Mouse (Mus musculus): ENCODE results near the gene Usp6nl.

- TF ChIP-seq CTCF (IDR thresholded peaks at IDR 0.05 in 2 of 3, conservative IDR thresholded peaks at IDR 0.05 in 1 of 3; ENCODE audit: control insufficient read depth in 1 of 3, insufficient read depth in 1 of 3, low read depth in 2 of 3, low read length in 3 of 3, poor library complexity in 1 of 3, severe bottlenecking in 1 of 3) (no peak), ETS1 (IDR thresholded peaks at IDR 0.05; ENCODE audit: low read depth, low read length) (no peak), MXI1 (IDR thresholded peaks at IDR 0.05; ENCODE audit: low read depth, low read length) (no peak), POLR2A (IDR thresholded peaks at IDR 0.05; ENCODE audit: control insufficient read depth in 1 of 2, insufficient read depth in 1 of 2, low read depth in 1 of 2, low read length in 2 of 2, poor library complexity in 1 of 2) (no peak), GATA1 (IDR thresholded peaks at IDR 0.05; ENCODE audit: low read depth, low read length) (peak; percentile 53; the same call in 1 of the 2 replicates), POLR2AphosphoS5 (IDR thresholded peaks at IDR 0.05; ENCODE audit: borderline replicate concordance, low read depth, low read length) (no peak), ZC3H11A (IDR thresholded peaks at IDR 0.05; ENCODE audit: low read depth, low read length) (no peak)
These were observed 8.7 kb upstream of the Usp6nl start for GRCm38 (mm10) chr2:6313733-6314132.
